Mouse (Mus musculus): ENCODE measurements around the gene Srpk1.

Gene Srpk1

GRCm38 (mm10) chr17:28622300-28622759 lies at the start of gene Srpk1:
TSS of gene Srpk1 (minus strand) at chr17:28622709.
- peak; percentile 66 for DNase-seq (ENCODE audit: low read depth, low spot score)

DNA sequence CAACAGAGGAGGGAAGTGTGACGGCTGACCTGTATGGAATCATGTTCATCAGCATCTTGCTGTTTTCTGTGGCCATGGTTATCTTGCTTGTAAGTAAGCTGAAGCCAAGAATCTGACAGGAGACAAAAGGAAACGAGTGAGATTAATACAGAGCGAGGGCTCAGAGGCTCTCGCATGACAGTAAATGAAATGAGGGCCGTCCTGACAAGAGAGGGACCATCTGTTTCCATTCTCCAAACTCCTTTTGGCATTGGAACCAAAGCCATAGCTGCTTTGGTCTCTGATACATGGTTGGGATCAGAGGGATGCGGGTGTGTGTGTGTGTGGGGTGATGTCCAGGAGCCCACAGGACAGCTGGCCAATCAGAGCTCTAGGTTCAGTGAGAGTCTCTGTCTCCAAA lies 37.1 kb upstream of the Srpk1 start:
- no peak for DNase-seq (ENCODE audit: low read depth, low spot score)

DNA sequence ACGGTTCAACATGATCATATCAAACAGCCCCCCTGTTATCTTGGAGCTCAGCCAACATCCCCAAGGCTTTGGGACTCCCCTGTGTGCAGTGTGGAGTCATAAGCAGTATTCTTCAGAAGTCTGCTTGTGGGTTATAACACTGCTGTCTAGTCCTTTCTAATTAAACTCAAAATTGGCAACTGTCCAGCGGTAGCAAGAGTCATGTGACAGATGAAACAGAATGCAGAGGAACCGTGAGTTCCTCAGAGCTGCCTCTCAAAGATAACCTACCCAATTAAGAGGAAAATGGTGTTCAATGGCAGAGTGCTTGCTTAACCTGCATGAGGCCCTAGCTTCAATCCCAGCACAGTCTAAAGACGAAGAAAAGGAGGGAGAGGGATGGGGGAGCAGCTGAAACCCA lies 35.4 kb upstream of the Srpk1 start:
- no peak for DNase-seq (ENCODE audit: low read depth, low spot score)

- no peak for DNase-seq (ENCODE audit: low read depth, low spot score)
These were observed 27.8 kb upstream of the Srpk1 start for GRCm38 (mm10) chr17:28650268-28650667.

GRCm38 (mm10) chr17:28648607-28649370 lies 26.3 kb upstream of the Srpk1 start:
- DNase-seq (ENCODE audit: low read depth, low spot score): peak; percentile 36

- no peak for DNase-seq (ENCODE audit: low read depth, low spot score)
These were observed 23.7 kb upstream of the Srpk1 start for GRCm38 (mm10) chr17:28646221-28646620.

DNA sequence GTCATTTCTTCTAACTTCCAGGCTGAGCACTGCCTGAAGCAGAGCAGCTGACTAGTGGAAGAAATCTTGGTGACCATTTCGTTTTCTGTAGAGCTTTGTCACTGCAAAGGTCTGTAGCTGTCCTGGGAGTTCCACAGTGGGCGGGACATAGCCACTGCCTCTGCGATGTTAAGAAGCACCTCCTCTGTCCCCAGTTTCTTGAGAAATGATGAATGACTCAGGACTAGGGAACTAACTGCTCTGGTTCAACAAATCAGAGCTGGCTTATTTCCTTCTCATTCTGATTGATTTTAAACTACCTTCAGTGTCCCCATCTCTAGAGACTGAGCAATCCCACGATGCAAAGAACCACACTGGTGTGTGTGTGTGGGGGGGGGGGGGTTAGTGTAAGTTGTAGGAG lies 21.6 kb upstream of the Srpk1 start:
- no peak for DNase-seq (ENCODE audit: low read depth, low spot score)

DNA sequence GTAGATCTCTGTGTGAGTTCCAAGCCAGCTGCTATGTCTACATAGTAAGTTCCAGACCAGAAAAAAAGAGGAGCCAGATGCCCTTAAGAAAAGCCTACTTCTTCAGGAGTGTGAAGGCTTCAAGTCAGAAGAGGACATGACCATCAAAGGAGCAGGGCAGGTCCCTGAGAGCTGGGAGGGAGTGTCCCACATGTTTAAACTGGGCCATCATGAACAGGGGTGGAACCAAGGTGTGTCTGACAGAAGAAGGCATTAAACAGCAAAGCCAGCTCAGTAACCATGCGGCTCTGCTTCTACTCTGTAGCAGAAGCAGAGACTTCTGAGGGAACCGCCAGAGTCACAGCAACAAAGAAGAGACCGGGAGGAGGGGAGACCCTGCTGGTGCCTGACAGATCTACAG lies 21.2 kb upstream of the Srpk1 start:
- no peak for DNase-seq (ENCODE audit: low read depth, low spot score)

- DNase-seq (ENCODE audit: low read depth, low spot score): no peak
These were observed 17.6 kb upstream of the Srpk1 start for GRCm38 (mm10) chr17:28640113-28640512.

GRCm38 (mm10) chr17:28637711-28638690 lies 15.5 kb upstream of the Srpk1 start:
- DNase-seq (ENCODE audit: low read depth, low spot score): no peak

DNA sequence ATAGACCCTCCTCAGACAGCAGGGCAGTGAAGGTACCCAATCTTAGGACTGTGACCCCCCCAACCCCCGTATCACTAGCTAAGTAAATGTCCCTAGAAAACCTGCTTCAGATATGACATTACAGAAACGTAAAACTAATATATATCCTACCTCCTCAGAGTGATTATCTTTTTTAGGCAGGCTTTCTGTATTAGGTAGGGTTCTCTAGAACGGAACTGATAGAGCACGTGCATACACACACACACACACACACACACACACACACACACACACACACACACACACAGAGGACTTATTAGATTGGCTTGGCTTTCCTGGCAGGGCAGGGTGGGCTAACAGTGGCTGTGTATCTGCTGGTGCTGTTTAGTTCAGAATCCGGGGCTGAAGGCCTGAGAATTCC lies 13.3 kb upstream of the Srpk1 start:
- DNase-seq (ENCODE audit: low read depth, low spot score): no peak

- no peak for DNase-seq (ENCODE audit: low read depth, low spot score)
These were observed 6.6 kb upstream of the Srpk1 start for GRCm38 (mm10) chr17:28629125-28629524.

DNA sequence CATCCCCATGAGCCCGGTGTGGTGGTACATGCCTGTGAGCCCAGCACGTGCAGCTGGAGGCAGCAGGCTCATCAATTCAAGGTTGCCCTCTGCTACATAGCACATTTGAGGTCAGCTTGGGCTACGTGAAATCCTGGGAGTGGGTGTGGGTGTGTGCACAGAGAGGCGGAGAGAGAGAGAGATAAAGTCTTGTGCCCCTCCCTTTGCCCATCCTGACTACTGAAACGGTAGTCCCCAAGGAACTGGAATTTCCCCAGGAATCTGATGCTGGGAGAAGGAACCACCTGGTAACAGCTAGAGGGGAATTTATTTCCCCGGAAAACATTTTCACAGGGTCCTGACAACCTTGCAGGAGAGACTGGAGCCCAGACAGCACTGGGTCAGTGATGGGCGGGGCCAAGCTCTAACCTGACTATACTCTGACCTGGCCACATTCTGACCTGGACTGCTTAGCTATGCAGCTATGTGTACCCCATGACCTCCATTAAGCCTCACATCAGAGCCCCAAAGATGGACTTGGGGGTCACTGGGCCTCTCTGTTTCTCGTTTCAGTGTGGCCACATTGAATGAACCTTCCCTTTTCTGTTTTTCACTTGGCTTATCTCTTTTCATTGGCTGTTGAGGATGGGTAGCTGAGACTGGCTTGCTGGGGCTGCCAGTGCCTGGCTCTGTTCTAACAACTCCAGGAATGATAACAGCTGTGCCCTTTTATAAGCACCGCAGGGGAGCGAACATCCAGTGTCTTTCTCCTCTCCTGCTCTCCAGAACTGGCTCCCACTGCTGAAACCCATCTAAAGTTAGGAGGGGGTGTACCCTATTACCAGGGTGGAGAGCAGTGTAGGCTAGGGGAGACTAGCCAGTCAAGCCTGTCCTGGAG lies 6.0 kb upstream of the Srpk1 start:
- DNase-seq (ENCODE audit: low read depth, low spot score): no peak

- no peak for DNase-seq (ENCODE audit: low read depth, low spot score)
These were observed 4.4 kb upstream of the Srpk1 start for GRCm38 (mm10) chr17:28626937-28627336.

DNA sequence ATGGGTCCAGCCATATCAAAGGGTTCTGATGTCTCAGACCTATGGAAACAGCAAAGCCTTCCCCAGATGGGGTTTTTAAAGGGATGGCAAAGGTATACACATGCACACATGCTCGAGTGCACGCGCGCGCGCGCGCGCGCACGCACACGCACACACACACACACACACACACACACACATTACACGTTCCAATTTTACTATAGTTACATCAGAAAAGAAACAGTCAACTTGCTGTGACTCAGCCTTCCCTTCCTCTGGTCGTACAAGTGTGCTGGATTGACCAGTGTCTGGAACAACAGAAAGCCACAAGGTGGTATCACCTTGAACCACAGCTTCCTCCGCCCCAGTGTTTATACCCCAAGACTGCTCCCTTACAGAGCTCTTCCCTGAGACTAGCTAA lies 2.8 kb upstream of the Srpk1 start:
- no peak for DNase-seq (ENCODE audit: low read depth, low spot score)

DNA sequence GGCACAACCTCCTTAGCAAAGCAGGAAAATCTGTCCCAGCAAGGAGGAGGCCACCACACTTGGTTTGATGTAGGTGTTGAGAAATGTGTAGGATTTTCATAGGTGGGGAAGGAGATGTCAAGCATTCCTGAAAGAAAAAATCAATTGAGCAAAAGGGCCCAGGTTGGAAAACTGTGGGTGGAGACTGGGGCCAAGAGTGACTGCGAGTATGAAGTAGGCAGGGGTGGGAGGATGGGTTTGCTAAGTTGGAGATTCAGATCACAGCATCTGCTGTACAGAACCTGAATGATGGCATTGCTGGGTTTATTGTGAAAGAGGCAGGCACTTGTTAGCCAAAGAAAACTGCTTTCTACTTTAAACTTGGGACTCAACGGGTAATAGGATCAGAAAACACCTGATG lies 2.3 kb upstream of the Srpk1 start:
- no peak for DNase-seq (ENCODE audit: low read depth, low spot score)

- DNase-seq (ENCODE audit: low read depth, low spot score): no peak
These were observed 869 bp downstream of the Srpk1 start for GRCm38 (mm10) chr17:28621381-28622299.

DNA sequence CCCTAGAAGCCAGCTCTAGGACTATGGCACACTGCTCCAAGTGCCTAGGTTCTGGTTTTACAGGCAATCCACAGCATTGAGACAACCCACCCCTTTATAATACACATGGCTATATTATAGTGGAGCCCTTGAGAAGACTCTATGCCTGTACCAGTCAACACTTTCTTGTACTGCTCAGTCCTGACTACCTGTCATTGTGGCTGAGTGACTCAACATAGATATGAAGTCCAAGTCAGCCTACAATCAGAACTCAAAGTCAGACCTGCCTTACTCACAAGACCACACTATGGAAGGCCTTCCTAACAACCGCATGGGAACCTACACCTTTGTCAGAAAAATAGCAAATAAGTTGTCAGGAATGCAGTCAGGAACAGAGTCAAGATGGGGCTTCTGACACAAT lies 3.7 kb downstream of the Srpk1 start:
- DNase-seq (ENCODE audit: low read depth, low spot score): no peak

GRCm38 (mm10) chr17:28618124-28618523 lies 4.4 kb downstream of the Srpk1 start:
- DNase-seq (ENCODE audit: low read depth, low spot score): no peak

DNA sequence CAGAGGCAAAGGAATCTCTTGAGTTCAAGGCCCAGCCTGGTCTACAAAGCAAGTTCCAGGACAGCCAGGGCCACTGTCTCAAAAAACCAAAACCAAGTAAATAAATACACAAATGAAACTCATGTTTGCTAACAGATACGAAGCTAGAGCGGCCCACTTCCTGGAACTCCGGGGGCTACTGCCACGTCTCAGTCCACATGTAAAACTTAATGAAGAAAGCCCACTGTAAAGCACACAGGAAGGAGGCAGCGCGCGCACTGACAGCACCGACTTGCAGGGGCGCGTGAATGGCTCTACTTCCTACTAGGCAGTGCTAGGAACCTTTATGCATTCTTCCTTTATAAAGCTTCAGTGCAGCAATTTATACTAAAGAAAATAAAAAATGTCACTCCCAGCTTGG lies 4.9 kb downstream of the Srpk1 start:
- no peak for DNase-seq (ENCODE audit: low read depth, low spot score)

DNA sequence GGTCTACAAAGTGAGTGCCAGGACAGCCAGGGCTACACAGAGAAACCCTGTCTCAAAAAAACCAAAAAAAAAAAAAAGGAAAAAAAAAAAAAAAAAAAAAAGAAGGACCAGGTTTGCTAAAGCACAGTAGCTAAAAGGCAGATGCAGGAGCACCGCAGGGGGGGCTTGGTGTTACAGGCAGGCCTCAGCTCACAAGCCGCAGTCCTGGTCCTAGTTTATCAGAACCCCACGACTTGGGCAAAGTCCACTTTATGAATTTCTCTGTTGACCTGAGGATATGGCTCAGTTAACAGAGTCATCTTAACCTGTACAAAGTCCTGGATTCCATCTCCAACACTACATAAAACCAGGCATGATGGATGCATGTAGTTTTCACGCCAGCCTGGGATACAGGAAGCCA lies 7.2 kb downstream of the Srpk1 start:
- DNase-seq (ENCODE audit: low read depth, low spot score): no peak
